In the genomic region with DNA sequence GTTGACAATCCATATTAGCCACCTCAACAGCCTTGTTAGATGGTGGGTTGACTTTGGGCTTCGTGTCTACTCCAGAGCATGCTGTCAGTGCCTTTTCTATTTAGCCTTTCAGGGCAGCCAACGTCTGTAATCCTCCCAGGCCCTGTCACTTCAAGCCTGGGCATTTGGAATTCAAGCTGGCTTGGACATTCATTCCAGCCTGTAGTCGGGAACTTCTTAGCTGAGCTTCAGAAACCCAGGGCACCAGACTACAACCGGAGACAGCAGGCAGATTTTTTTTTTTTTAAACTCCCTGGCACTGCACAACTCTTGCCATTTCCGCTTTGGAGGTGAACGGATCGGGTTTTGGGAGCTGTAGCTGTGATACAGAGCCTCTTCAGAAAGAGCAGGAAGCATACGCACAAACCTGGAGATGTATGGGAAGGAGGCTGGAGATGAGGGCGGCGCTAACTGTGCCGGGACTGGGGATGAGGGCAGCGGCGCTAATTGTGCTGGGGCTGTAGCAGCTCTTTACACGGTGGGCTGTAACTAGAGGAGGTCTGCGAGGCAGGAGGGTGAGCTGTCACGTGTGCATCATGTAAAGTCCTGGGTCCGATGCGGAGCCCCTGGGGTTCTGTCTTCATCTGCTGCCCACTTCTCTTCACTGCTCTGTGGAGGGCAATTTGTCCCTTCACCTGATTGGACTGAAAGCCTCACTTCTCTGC, we compare ENCODE assay signal across 9 mouse cellular contexts. TPM values are rescaled to one million over a fixed set of nuclear protein-coding genes. Genes with fewer than 3 reads are reported as not detected.
DNase-seq lines count a peak whose midpoint lies in the region; ATAC-seq and TF ChIP-seq lines count a peak whose summit lies in the region.
"Had no signal": no experiment of that assay in that cellular context is flagged by ENCODE, and none has a peak within 500 bp of the region (broad histone marks: within the 10 kb centered on the region; RNA-seq: fewer than 3 reads in every experiment).

No protein-coding gene starts in this region.

- H3K9ac ChIP-seq in forebrain, embryonic 16.5 days (replicated peaks; ENCODE audit: low read depth, low read length): peak overlapping the region; percentile 43
- peak overlapping the region; percentile 44; the same call in 1 of the 2 replicates for H3K9ac ChIP-seq in midbrain, embryonic 13.5 days (replicated peaks)

- H3K4me3 ChIP-seq in gastrocnemius, adult 2 months: peak overlapping the region; percentile 33
- no peak overlapping the region for H3K4me3 ChIP-seq in forebrain, embryonic 16.5 days (replicated peaks; ENCODE audit: low read length)
- H3K4me3 ChIP-seq in midbrain, embryonic 13.5 days (replicated peaks): no peak overlapping the region

- peak overlapping the region; percentile 44 for H3K4me2 ChIP-seq in forebrain, embryonic 16.5 days (ENCODE audit: low read length)
- H3K4me2 ChIP-seq in midbrain, embryonic 13.5 days (replicated peaks): peak overlapping the region; percentile 30

- H3K9me3 ChIP-seq in forebrain, embryonic 16.5 days (ENCODE audit: control insufficient read depth, low read length): peaks cover 3% of the 10 kb centered on the region; the same call in 1 of the 2 replicates
- peaks cover 3% of the 10 kb centered on the region; the same call in 1 of the 2 replicates for H3K9me3 ChIP-seq in midbrain, embryonic 13.5 days

- H3K36me3 ChIP-seq in forebrain, embryonic 16.5 days (ENCODE audit: control insufficient read depth, insufficient read depth): no peaks in the 10 kb centered on the region
- H3K36me3 ChIP-seq in midbrain, embryonic 13.5 days: no peaks in the 10 kb centered on the region

- H3K27ac ChIP-seq in gastrocnemius, adult 2 months: no peak overlapping the region
- H3K27ac ChIP-seq in forebrain, embryonic 16.5 days (ENCODE audit: low read length): no peak overlapping the region
- no peak overlapping the region for H3K27ac ChIP-seq in midbrain, embryonic 13.5 days
- H3K27ac ChIP-seq: macrophage had no signal

- no peaks in the 10 kb centered on the region for H3K27me3 ChIP-seq in forebrain, embryonic 16.5 days (replicated peaks; ENCODE audit: control insufficient read depth, insufficient read depth, low read length)
- no peaks in the 10 kb centered on the region for H3K27me3 ChIP-seq in midbrain, embryonic 13.5 days

- intact Hi-C loops in gastrocnemius, adult 2 months (cut with DNase I): no loop called here

- no peak for DNase-seq in gastrocnemius, adult 2 months
- no peak for DNase-seq in gastrocnemius, adult 18-20 months (ENCODE audit: low spot score)
- peak; percentile 47 for DNase-seq in brain, adult 2 months (ENCODE audit: low read depth, low spot score)
- no peak for DNase-seq in c-Kit-positive CD71-positive TER-119-positive erythroid progenitor cells, embryonic 14.5 days (ENCODE audit: low spot score)
- DNase-seq in B cell, adult 2 months: no peak
- DNase-seq in layer of hippocampus, postnatal 36 days: no peak

- 7% methylated on average over 18 of the region's 18 CpGs for WGBS in forebrain, embryonic 16.5 days
- WGBS in midbrain, embryonic 13.5 days: 13% methylated on average over 18 of the region's 18 CpGs

- no peak for TF ChIP-seq CTCF in gastrocnemius, adult 2 months (IDR thresholded peaks at IDR 0.05)

- peaks cover 19% of the 10 kb centered on the region for H3K4me1 ChIP-seq in forebrain, embryonic 16.5 days (replicated peaks; ENCODE audit: control insufficient read depth, insufficient read depth, low read length)
- H3K4me1 ChIP-seq in midbrain, embryonic 13.5 days (replicated peaks): peaks cover 18% of the 10 kb centered on the region

- ATAC-seq in forebrain, embryonic 16.5 days: peak; percentile 19; the same call in 1 of the 2 replicates
- ATAC-seq in midbrain, embryonic 13.5 days: no peak

RNA-seq across cellular contexts. Expression of gene Rps24, which starts 21.3 kb away (rescaled TPM):
- 100 to 1,000 TPM; 700 to 838 TPM for total RNA-seq in gastrocnemius, adult 2 months (2021)
- 100 to 1,000 TPM; 767 to 782 TPM for total RNA-seq in gastrocnemius, adult 18-20 months (2021)
- 482 and 530 TPM in 2 replicates for polyA plus RNA-seq in forebrain, embryonic 16.5 days (2015; fragmentation: Nextera tagmentation; extraction: Ambion mirVana)
- polyA plus RNA-seq in midbrain, embryonic 13.5 days (2015; fragmentation: Nextera tagmentation; extraction: Ambion mirVana): 677 and 688 TPM in 2 replicates
- 100 to 1,000 TPM; 752 to 770 TPM for total RNA-seq in layer of hippocampus, postnatal 36 days (2021)

RNA-seq across cellular contexts. Expression of gene Polr3a, which starts 21.4 kb away (rescaled TPM):
- 1 to 10 TPM; 8.7 TPM for total RNA-seq in gastrocnemius, adult 2 months (2021)
- total RNA-seq in gastrocnemius, adult 18-20 months (2021): 1 to 10 TPM; 6.2 to 8.2 TPM
- polyA plus RNA-seq in forebrain, embryonic 16.5 days (2015; fragmentation: Nextera tagmentation; extraction: Ambion mirVana): 20.8 and 23.8 TPM in 2 replicates
- 21.1 and 23.0 TPM in 2 replicates for polyA plus RNA-seq in midbrain, embryonic 13.5 days (2015; fragmentation: Nextera tagmentation; extraction: Ambion mirVana)
- total RNA-seq in layer of hippocampus, postnatal 36 days (2021): 10 to 100 TPM; 36.5 to 40.0 TPM
